Mouse (Mus musculus) G1E (cell line): ENCODE measurements at regions not wholly inside any gene's neighbourhood (a gene's known extent, or its start where the extent isn't known, plus 50 kb on each side); places are given as distances from the start of the nearest gene placed in this dataset.

Source experiments
- ATAC-seq: 2 replicates; pipeline ENCODE4 v1.8.0; 2016; ENCODE audit warnings: mild to moderate bottlenecking; ENCODE audit not compliant: insufficient number of reproducible peaks, poor library complexity, low FRiP score, severe bottlenecking; ENCODE audit errors: extremely low read depth
- DNase-seq: peaks from one replicate; pipeline ENCODE4 v3.0.0; 2012; ENCODE audit warnings: low spot score
- H3K27me3 ChIP-seq: 2 replicates; pipeline ENCODE4 v1.6.1; 2012; ENCODE audit warnings: mild to moderate bottlenecking, low read length, inconsistent platforms; ENCODE audit not compliant: insufficient read depth
- H3K36me3 ChIP-seq: replicated peaks from 2 replicates; pipeline ENCODE3; 2012; ENCODE audit warnings: mild to moderate bottlenecking, inconsistent platforms
- H3K4me1 ChIP-seq: 2 replicates; pipeline ENCODE4 v1.6.1; 2012; ENCODE audit warnings: low read depth, low read length, inconsistent platforms, mixed read lengths; ENCODE audit not compliant: insufficient read depth
- H3K4me3 ChIP-seq: 2 replicates; pipeline ENCODE4 v1.5.1; 2012; ENCODE audit warnings: low read depth, mild to moderate bottlenecking, inconsistent platforms, low read length, moderate library complexity, mixed read lengths
- H3K9me3 ChIP-seq: replicated peaks from 2 replicates; pipeline ENCODE4 v1.6.1; 2012; ENCODE audit warnings: inconsistent platforms
- CTCF ChIP-seq: IDR thresholded peaks from 2 replicates; pipeline ENCODE4 v1.5.1; 2012; ENCODE audit warnings: low read depth, low read length, inconsistent platforms, mixed read lengths
- GATA1 ChIP-seq: IDR thresholded peaks from 2 replicates; pipeline ENCODE4 v1.6.1; 2012; ENCODE audit warnings: borderline replicate concordance, low read length, inconsistent platforms, mixed read lengths
- GATA2 ChIP-seq: IDR thresholded peaks from 2 replicates; pipeline ENCODE4 v1.6.1; 2012; ENCODE audit warnings: low read depth, low read length, inconsistent platforms, borderline replicate concordance
- POLR2AphosphoS5 ChIP-seq: IDR thresholded peaks from 2 replicates; pipeline ENCODE4 v1.6.1; 2012; ENCODE audit warnings: low read depth, low read length, inconsistent platforms; ENCODE audit not compliant: insufficient replicate concordance
- TAL1 ChIP-seq: conservative IDR thresholded peaks from 2 replicates; pipeline ENCODE4 v1.6.1; 2012; ENCODE audit warnings: low read depth, low read length, inconsistent platforms, mixed read lengths

DNA sequence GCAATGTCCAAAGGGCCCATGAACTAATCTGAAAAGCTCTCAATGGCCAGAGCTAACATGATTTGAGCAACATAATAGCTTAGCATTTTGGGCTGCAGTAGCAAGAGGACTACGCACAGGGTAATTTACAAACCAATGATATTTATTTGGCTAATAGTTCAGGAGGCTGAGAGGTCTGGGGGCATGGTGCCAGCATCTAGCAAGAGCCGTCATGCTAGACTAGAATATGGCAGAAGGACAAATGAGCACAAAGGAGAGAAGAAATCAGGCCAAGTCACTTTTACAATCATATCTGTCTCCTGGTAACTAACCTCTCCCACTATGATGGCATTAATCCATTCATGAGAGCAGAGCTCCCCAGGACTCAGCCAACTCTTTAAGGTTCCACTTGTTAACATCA is 532.6 kb upstream of the Arid1b start:
- no peak for ATAC-seq
- Histone ChIP-seq H3K27me3 (no peaks in the 10 kb centered on the region), H3K36me3 (no peaks in the 10 kb centered on the region), H3K9me3 (no peaks in the 10 kb centered on the region), H3K4me3 (no peak overlapping the region), H3K4me1 (no peaks in the 10 kb centered on the region)
- no peak for DNase-seq
- TF ChIP-seq GATA2 (no peak), POLR2AphosphoS5 (no peak), GATA1 (no peak), TAL1 (no peak), CTCF (no peak)

- TF ChIP-seq TAL1 (no peak), GATA2 (no peak), CTCF (no peak), GATA1 (no peak), POLR2AphosphoS5 (no peak)
- Histone ChIP-seq H3K9me3 (no peaks in the 10 kb centered on the region), H3K4me1 (no peaks in the 10 kb centered on the region), H3K27me3 (no peaks in the 10 kb centered on the region), H3K4me3 (no peak overlapping the region), H3K36me3 (no peaks in the 10 kb centered on the region)
- DNase-seq (no peak), ATAC-seq (no peak)
These were observed 529.7 kb upstream of the Arid1b start for GRCm38 (mm10) chr17:4464286-4464880.

- Histone ChIP-seq H3K4me1 (no peaks in the 10 kb centered on the region), H3K4me3 (no peak overlapping the region), H3K9me3 (no peaks in the 10 kb centered on the region), H3K36me3 (no peaks in the 10 kb centered on the region), H3K27me3 (no peaks in the 10 kb centered on the region)
- no peak for ATAC-seq
- no peak for DNase-seq
- TF ChIP-seq CTCF = no peak
- TF ChIP-seq TAL1 = no peak
- no peak for TF ChIP-seq GATA1
- TF ChIP-seq POLR2AphosphoS5 = no peak
- TF ChIP-seq GATA2 = no peak
These were observed 528.4 kb upstream of the Arid1b start for GRCm38 (mm10) chr17:4465741-4466140.

DNA sequence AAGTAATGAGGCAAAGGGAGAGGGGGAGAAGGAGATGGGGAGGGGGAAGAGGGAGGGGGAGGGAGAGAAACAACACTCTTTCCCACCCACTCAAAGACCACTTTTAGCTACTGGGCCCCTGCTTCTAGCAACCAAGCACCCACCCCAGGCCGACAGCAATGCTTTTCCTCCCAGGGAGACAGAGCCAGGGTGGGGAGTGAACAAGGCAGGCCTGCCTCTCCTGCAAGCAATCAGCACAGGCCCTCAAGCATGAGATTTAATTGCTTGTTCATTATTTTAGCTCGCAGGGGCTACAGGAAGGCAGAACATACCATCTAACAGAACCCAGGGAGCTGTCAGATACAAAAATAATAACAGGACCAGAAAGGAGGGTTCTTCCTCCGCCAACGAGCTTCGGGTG is 521.7 kb upstream of the Arid1b start:
- Histone ChIP-seq H3K4me1 (no peaks in the 10 kb centered on the region), H3K9me3 (no peaks in the 10 kb centered on the region), H3K4me3 (no peak overlapping the region), H3K27me3 (peaks cover 6% of the 10 kb centered on the region), H3K36me3 (no peaks in the 10 kb centered on the region)
- TF ChIP-seq CTCF (no peak), GATA1 (no peak), POLR2AphosphoS5 (no peak), TAL1 (no peak), GATA2 (no peak)
- ATAC-seq = no peak
- DNase-seq = no peak

DNA sequence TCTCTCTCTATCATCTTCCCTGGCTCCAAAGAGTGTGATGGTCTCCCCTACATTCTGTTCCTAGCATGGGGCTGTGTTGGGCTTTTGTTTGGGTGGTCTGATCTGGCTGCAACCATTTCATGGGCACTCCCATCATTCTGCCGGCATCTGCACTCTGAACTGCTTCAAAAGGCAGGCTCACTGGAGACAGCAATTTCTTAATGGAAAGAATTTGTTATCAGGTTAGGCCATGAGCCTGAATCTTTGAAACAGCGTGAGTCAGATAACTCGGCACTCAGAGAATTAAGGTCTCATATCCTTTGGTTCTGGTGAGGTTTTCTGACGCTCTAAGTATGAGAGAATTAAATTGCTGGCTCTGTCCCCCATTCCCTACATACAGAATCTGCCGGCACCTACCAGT is 519.8 kb upstream of the Arid1b start:
- DNase-seq (no peak), ATAC-seq (no peak)
- no peaks in the 10 kb centered on the region for H3K4me1 ChIP-seq

DNA sequence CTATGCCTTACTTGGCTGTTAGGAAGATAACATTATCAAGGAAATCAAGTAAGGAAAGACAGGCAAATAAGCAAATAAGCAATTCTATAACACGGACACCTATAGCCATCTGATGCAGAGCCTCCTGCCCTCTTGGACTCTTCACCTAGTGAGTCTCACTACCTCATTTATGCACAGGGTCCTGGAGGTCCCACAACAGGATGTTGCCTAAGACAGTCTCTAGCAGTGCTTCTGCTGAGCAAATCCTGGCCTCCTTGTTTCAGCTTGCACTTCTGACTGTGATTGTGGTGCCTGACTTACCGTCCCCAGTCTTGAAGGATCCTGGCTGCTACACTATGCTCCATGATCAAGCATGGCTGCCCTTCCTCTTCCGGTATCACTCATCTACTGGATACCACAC is 518.5 kb upstream of the Arid1b start:
- peaks cover 6% of the 10 kb centered on the region for H3K27me3 ChIP-seq
- TF ChIP-seq POLR2AphosphoS5 = no peak
- no peak for TF ChIP-seq CTCF
- TF ChIP-seq GATA1 = no peak
- TF ChIP-seq GATA2 = no peak
- DNase-seq (no peak), ATAC-seq (no peak)
- H3K9me3 ChIP-seq = no peaks in the 10 kb centered on the region
- no peaks in the 10 kb centered on the region for H3K36me3 ChIP-seq
- no peaks in the 10 kb centered on the region for H3K4me1 ChIP-seq
- no peak overlapping the region for H3K4me3 ChIP-seq

More for the DNA sequence above, 519.8 kb upstream of the Arid1b start:
- no peak for TF ChIP-seq GATA1
- no peak for TF ChIP-seq GATA2
- no peak for TF ChIP-seq TAL1
- no peak for TF ChIP-seq CTCF
- no peak for TF ChIP-seq POLR2AphosphoS5
- Histone ChIP-seq H3K4me3 (no peak overlapping the region), H3K27me3 (peaks cover 6% of the 10 kb centered on the region), H3K9me3 (no peaks in the 10 kb centered on the region), H3K36me3 (no peaks in the 10 kb centered on the region)
